Mouse (Mus musculus) E14TG2a.4 (cell line): Measurements from ENCODE around the gene Terb2.
"Not testable (repeated sequence)": the region's sequence is repeated elsewhere in the genome, so short reads cannot be mapped to it uniquely, and the experiment has no call there.

ENCODE experiments used
- H3K27me3 ChIP-seq: 2 replicates; pipeline ENCODE4 v1.6.1; 2014; ENCODE audit warnings: low read length, control low read depth; ENCODE audit not compliant: insufficient read depth
- H3K36me3 ChIP-seq: 2 replicates; pipeline ENCODE4 v1.6.1; 2014; ENCODE audit warnings: low read length, control low read depth; ENCODE audit not compliant: insufficient read depth
- H3K4me1 ChIP-seq: replicated peaks from 2 replicates; pipeline ENCODE4 v1.6.1; 2014; ENCODE audit warnings: low read depth, low read length, control low read depth
- H3K4me3 ChIP-seq: replicated peaks from 2 replicates; pipeline ENCODE4 v1.5.1; 2014; ENCODE audit warnings: mild to moderate bottlenecking, low read length
- H3K9me3 ChIP-seq: 2 replicates; pipeline ENCODE4 v1.6.1; 2014; ENCODE audit warnings: low read length, control low read depth
- CTCF ChIP-seq: conservative IDR thresholded peaks from 2 replicates; pipeline ENCODE4 v1.5.1; 2014; ENCODE audit warnings: low read length
- NANOG ChIP-seq: IDR thresholded peaks from 2 replicates; pipeline ENCODE4 v1.6.1; 2014; ENCODE audit warnings: borderline replicate concordance, low read length, mixed read lengths
- POU5F1 ChIP-seq: IDR thresholded peaks from 2 replicates; pipeline ENCODE4 v1.6.1; 2014; ENCODE audit warnings: low read length, borderline replicate concordance

Terb2 gene

DNA sequence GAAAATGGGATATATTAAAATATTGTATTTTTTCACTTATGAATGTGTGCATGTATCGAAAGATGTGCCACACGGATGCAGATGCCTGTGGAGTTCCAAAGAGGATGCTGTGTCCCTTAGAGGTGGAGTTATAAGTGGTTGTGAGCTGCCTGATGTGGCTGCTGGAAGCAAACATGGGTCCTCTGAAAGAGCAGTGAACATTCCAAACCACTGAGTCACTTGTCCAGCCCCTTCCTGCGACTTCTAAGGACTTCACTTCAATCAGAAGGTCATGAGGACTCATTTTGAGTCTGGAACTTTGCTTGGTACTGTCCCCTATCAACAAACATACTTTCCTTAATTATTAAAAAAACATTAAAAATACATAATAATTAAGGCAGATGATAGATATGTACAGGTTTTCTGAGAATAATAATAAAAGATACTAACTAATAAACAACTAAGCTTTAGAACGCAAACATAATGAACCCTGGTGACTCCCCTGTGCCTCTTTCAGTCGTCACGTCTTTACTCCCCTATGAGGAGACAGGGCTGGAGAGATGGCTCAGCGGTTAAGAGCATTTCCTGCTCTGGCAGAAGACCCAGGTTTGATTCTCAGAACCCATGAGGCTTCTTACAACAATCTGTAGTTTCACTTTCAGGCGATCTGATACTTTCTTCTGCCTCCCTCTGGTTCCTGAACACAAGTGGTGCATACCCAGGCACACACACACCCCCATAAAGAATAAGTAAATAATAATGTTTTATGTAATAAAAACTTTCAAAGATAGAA, 5.8 kb upstream of the Terb2 start:
- peaks cover 10% of the 10 kb centered on the region for H3K27me3 ChIP-seq
- H3K9me3 ChIP-seq = no peaks in the 10 kb centered on the region
- H3K4me3 ChIP-seq = no peak overlapping the region
- TF ChIP-seq CTCF = no peak
- TF ChIP-seq POU5F1 = no peak
- no peak for TF ChIP-seq NANOG
- H3K36me3 ChIP-seq = no peaks in the 10 kb centered on the region
- no peaks in the 10 kb centered on the region for H3K4me1 ChIP-seq

DNA sequence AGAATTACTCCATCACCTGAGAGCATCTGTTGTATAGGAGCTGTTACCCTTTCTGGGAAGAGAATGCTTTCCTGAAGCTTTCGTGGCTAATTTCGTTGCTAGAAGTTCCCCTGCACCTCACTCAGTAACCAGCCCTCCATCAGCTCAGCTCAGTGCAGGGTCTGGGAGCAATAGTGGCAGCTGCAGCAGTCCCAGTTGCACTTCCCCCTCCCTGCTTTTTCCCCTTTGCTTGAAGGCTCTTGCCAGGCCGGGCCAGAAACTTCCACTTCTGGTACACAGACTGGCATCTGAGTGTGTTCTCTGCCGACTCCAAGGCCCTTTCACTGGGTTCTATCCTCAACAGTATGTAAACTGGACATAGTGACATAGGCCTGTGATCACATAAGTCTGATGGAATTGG, 986 bp upstream of the Terb2 start:
- H3K4me3 ChIP-seq = no peak overlapping the region
- peaks cover 17% of the 10 kb centered on the region for H3K27me3 ChIP-seq
- TF ChIP-seq POU5F1 = no peak
- no peak for TF ChIP-seq CTCF
- no peak for TF ChIP-seq NANOG
- peaks cover 9% of the 10 kb centered on the region for H3K4me1 ChIP-seq
- H3K36me3 ChIP-seq = no peaks in the 10 kb centered on the region
- H3K9me3 ChIP-seq = no peaks in the 10 kb centered on the region

- H3K9me3 ChIP-seq = no peaks in the 10 kb centered on the region
- H3K36me3 ChIP-seq = 0 out of 2 replicates have a peak, but pooled peaks cover 4% of the 10 kb centered on the region
- TF ChIP-seq POU5F1 (no peak), CTCF (no peak), NANOG (no peak)
- peak overlapping the region; percentile 74 for H3K4me3 ChIP-seq
- H3K27me3 ChIP-seq = peaks cover 17% of the 10 kb centered on the region
- peaks cover 9% of the 10 kb centered on the region for H3K4me1 ChIP-seq
These were observed 679 bp downstream of the Terb2 start for GRCm38 (mm10) chr2:122186751-122187150.

GRCm38 (mm10) chr2:122191849-122192248, 5.8 kb downstream of the Terb2 start:
- no peaks in the 10 kb centered on the region for H3K9me3 ChIP-seq
- H3K4me1 ChIP-seq = peaks cover 7% of the 10 kb centered on the region
- peaks cover under 1% of the 10 kb centered on the region for H3K27me3 ChIP-seq
- no peak for TF ChIP-seq NANOG
- TF ChIP-seq POU5F1 = no peak
- TF ChIP-seq CTCF = no peak
- H3K36me3 ChIP-seq = 0 out of 2 replicates have a peak, but pooled peaks cover 8% of the 10 kb centered on the region
- no peak overlapping the region for H3K4me3 ChIP-seq

GRCm38 (mm10) chr2:122194509-122194929, 8.4 kb downstream of the Terb2 start:
- H3K4me1 ChIP-seq = 0 out of 2 replicates have a peak, but pooled peaks cover 8% of the 10 kb centered on the region
- H3K27me3 ChIP-seq = no peaks in the 10 kb centered on the region
- H3K36me3 ChIP-seq = 0 out of 2 replicates have a peak, but pooled peaks cover 8% of the 10 kb centered on the region
- H3K4me3 ChIP-seq = no peak overlapping the region
- TF ChIP-seq CTCF (no peak), POU5F1 (no peak)
- H3K9me3 ChIP-seq = no peaks in the 10 kb centered on the region

DNA sequence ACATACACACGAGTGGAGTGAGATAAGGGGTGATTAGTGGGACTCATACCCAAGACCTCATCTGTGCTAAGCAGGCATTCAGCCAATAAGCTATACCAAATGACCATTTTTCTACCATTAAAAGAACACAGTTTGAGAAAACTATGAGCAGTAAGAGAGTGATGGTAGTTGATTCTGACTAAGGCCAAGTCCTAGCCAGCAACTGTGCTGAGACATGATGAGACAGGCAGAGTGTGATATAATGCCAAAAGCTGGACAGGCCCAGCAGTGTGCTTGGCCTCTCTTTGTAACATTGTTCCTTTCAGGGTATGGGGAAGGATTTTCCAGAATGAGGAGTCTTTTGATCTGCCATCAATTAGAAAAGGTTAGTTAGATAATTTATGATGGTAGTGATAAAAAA, 15.4 kb downstream of the Terb2 start:
- no peak overlapping the region for H3K4me3 ChIP-seq
- 0 out of 2 replicates have a peak, but pooled peaks cover 3% of the 10 kb centered on the region for H3K4me1 ChIP-seq
- no peaks in the 10 kb centered on the region for H3K9me3 ChIP-seq
- H3K36me3 ChIP-seq = no peaks in the 10 kb centered on the region
- no peaks in the 10 kb centered on the region for H3K27me3 ChIP-seq
- TF ChIP-seq CTCF (no peak), NANOG (no peak), POU5F1 (no peak)

DNA sequence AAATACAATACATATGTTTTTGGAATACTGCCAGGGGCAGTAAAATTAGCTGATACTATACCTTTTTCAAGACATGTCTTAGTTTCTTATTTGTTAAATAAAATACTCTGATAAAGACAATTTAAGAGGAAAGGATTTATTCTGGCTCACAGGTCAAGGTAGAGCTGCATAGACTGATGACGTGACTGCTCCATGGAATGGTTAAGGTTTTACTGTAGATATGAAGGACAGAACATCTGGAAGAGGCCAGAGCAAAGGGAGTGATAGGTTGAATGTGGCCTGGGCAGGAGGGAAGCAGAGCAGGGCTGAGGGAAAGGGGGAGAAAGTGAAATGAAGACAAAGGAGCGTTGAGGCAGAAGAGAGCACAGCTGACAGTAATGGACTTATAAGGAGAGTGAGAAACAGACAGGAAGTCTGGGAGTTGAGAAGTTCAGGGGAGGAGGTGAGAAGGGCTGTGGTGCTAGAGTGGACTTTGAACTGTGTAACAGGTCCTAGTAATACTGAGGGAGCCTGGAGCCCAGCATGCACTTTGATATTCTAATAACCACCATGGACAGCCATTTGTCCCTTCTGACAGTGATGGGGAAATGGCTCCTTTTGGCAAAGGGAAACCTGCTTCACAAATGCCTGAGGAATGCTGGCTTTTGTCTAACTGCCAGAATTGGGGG, 20.5 kb downstream of the Terb2 start:
- H3K27me3 ChIP-seq = no peaks in the 10 kb centered on the region
- H3K4me1 ChIP-seq = peaks cover 11% of the 10 kb centered on the region; the same call in 1 of the 2 replicates
- H3K4me3 ChIP-seq = no peak overlapping the region
- H3K36me3 ChIP-seq = no peaks in the 10 kb centered on the region
- no peak for TF ChIP-seq CTCF
- no peaks in the 10 kb centered on the region for H3K9me3 ChIP-seq

DNA sequence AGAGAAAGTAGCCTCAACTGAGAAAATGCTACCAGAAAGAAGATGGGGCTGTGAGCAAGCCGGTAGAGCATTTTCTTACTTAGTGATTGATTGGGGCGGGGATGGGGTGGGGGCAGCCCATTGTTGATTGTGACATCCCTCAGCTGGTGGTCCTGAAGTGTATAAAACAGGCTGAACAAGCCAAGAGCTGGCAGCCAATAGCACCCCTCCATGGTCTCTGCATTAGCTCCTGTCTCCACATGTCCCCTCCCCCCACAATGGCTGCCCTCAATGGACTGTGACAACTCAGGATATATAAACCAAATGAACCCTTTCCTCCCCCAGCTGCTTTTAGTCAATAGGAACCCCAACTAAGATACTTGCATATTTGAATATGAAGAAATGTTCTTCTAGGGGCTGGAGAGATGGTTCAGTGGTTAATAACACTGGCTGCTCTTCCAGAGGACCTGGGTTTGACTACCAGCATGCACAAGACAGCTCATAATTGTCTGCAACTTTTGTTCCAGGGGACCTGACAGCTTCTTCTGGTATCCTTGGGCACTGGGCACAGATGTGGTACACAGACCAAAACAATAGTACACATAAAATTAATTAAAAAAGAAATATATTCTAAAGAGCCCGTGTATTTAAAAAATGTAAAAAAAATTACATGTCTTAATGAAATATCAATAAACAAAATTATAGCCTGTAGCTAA, 24.6 kb downstream of the Terb2 start:
- Histone ChIP-seq H3K4me3 (no peak overlapping the region), H3K9me3 (no peaks in the 10 kb centered on the region), H3K27me3 (no peaks in the 10 kb centered on the region), H3K4me1 (peaks cover 11% of the 10 kb centered on the region; the same call in 1 of the 2 replicates), H3K36me3 (no peaks in the 10 kb centered on the region)
- TF ChIP-seq CTCF = no peak
- no peak for TF ChIP-seq NANOG
- no peak for TF ChIP-seq POU5F1

GRCm38 (mm10) chr2:122217075-122217474, 31.0 kb downstream of the Terb2 start:
- H3K36me3 ChIP-seq, H3K9me3 ChIP-seq, H3K27me3 ChIP-seq, H3K4me3 ChIP-seq, H3K4me1 ChIP-seq: not testable (repeated sequence)
